Mouse (Mus musculus): Measurements from ENCODE around the gene Ang5. TPM values are rescaled to one million over a fixed set of nuclear protein-coding genes. Genes with fewer than 3 reads are reported as not detected.
"Not testable (repeated sequence)": the region's sequence is repeated elsewhere in the genome, so short reads cannot be mapped to it uniquely, and the experiment has no call there.

The Ang5 gene
- total RNA-seq (2021) = not detected
- not detected in 2 replicates for polyA plus RNA-seq (2012; rRNA removed)
- long read RNA-seq = 0 reads

DNA sequence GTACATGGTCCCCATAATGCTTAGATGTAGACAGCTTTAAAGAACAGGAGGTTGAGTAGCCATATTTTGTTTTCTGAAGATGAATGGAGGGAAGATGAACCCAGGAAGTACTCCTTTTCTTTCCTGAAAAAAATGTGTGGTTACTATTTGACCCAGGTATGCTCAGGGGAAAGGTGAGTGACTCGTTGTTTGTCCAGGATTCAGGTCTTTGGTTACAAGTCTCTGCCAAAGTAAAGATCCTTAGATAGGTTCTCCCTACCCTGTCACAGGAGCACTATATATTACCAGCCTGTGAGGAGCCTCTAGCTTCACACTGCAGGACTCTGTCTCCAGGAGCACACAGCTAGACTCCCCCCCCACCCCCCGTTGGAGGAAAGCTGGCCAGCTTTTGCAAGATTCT, at the start of gene Ang5:
Ang5 (plus strand) TSS at position 301 of the 400 bp plus-strand sequence.
- H3K9ac ChIP-seq (ENCODE audit: low read depth, low read length); H3K4me1 ChIP-seq (ENCODE audit: control insufficient read depth, insufficient read depth, low read length); H3K27ac ChIP-seq; H3K4me3 ChIP-seq; DNase-seq; H3K79me2 ChIP-seq (replicated peaks; ENCODE audit: control insufficient read depth, insufficient read depth, low read length); intact Hi-C loops (cut with DNase I); H3K36me3 ChIP-seq (ENCODE audit: control insufficient read depth, insufficient read depth, low read length); H3K27me3 ChIP-seq (ENCODE audit: control insufficient read depth, insufficient read depth, low read length): not testable (repeated sequence)
- no CpG with 5 or more reads among the region's 2 CpGs for WGBS

DNA sequence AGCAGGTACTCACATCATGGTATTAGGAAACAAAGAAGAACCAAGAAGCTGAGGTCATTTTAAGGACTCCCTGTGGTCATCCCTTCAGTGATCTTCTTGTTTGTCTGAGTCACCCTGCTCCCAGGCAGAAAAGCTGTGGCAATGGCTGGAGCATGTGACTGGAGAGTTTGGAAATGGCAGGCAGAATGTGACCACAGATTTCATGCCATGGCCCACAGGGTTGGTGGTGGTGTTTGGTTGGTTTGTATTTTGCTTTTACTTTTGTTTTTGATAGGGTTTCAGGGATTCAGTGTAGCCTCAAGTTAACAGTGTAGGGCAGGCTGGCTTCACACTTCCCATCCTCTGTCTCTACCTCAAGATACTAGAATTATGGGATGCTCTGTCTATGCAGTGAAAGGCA, 38.7 kb upstream of the Ang5 start:
- intact Hi-C loops (cut with DNase I); H3K36me3 ChIP-seq (ENCODE audit: control insufficient read depth, insufficient read depth, low read length); H3K4me1 ChIP-seq (ENCODE audit: control insufficient read depth, insufficient read depth, low read length); DNase-seq; H3K79me2 ChIP-seq (replicated peaks; ENCODE audit: control insufficient read depth, insufficient read depth, low read length); H3K9ac ChIP-seq (ENCODE audit: low read depth, low read length); H3K27ac ChIP-seq; H3K4me3 ChIP-seq; H3K27me3 ChIP-seq (ENCODE audit: control insufficient read depth, insufficient read depth, low read length): not testable (repeated sequence)

DNA sequence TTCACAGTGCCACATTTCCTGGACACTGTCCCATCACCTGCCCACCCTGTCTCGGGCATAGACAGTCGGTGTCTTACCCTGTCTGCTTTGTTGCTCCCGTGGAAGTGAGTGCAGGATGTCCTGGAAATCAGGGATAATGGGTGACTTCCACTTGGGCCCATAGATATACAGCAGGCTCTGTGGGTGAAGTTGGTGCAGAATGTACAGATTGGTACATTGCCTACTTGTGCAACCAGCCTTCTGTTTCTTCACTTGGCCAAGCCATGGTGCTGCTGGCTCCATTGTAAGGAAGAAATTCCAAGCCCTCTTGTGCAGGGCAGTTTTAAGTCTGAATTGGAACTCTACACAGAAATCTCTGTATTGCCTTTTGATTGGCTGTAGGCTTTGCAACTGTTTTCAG, 33.4 kb upstream of the Ang5 start, which contains the start of gene Ear10:
Ear10 (minus strand) TSS at position 101 of the 400 bp plus-strand sequence.
- not testable (repeated sequence) for H3K27ac ChIP-seq; H3K9ac ChIP-seq (ENCODE audit: low read depth, low read length); DNase-seq; H3K27me3 ChIP-seq (ENCODE audit: control insufficient read depth, insufficient read depth, low read length); H3K79me2 ChIP-seq (replicated peaks; ENCODE audit: control insufficient read depth, insufficient read depth, low read length); H3K4me1 ChIP-seq (ENCODE audit: control insufficient read depth, insufficient read depth, low read length); H3K4me3 ChIP-seq; H3K36me3 ChIP-seq (ENCODE audit: control insufficient read depth, insufficient read depth, low read length)
- intact Hi-C loops (cut with DNase I) = loop anchor here (5.0 kb wide), 1 partner anchor 64 kb away; no protein-coding TSS in a partner anchor
- WGBS = 47% methylated on average over 3 of the region's 3 CpGs

DNA sequence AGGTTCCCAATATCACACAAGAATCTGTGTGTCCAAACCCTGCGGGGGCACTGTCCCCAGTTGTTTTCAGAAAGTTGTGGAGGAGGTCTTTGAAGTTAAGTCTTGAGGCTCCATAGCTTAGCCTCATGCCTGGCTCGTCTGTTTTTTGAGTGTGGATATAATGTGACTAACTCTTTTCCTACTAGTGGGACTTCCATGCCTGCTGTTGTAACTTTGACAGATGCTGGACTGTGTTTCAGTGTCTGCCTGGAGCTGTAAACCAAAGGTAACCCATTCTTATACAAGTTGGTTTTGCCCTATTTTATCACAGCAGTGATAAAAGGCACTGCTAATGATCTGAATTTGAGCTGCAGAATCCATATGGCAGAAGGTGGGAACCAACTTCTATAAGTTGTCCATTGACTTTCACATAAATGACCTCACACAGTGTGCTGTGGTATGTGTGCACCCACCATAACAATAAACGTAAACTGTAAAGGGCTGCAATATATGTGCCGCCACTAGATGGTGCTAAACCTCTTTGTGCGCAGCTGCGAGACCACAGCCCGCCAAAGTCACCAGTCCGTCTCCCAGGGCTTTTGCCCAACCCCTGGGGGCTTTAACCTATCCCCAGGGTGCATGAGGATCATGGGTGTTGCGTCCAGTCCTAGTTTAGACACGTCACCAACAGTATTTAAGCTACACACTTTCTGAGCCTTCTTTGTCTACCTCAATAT, 32.0 kb upstream of the Ang5 start, which contains the start of gene Gm8113:
Gm8113 (plus strand) TSS at position 703 of the 716 bp plus-strand sequence.
- WGBS = 9% methylated on average over 10 of the region's 10 CpGs
- H3K79me2 ChIP-seq (replicated peaks; ENCODE audit: control insufficient read depth, insufficient read depth, low read length); H3K4me1 ChIP-seq (ENCODE audit: control insufficient read depth, insufficient read depth, low read length); H3K27ac ChIP-seq; H3K36me3 ChIP-seq (ENCODE audit: control insufficient read depth, insufficient read depth, low read length); H3K27me3 ChIP-seq (ENCODE audit: control insufficient read depth, insufficient read depth, low read length): not testable (repeated sequence)
- intact Hi-C loops (cut with DNase I) = loop anchor here (5.0 kb wide), 1 partner anchor 62 kb away; no protein-coding TSS in a partner anchor
- Histone ChIP-seq H3K9ac (ENCODE audit: low read depth, low read length) (peak within 1 kb of the TSS; percentile 33), H3K4me3 (peak within 1 kb of the TSS; percentile 48)
- DNase-seq = peak; percentile 50 to 58
- TF ChIP-seq EP300 (IDR thresholded peaks at IDR 0.05; ENCODE audit: insufficient read depth, low read depth, low read length) = 0 out of 2 replicates have a peak, but pooled peaks have one; percentile 39
- TF ChIP-seq CTCF (IDR thresholded peaks at IDR 0.05) = peak; percentile 82

DNA sequence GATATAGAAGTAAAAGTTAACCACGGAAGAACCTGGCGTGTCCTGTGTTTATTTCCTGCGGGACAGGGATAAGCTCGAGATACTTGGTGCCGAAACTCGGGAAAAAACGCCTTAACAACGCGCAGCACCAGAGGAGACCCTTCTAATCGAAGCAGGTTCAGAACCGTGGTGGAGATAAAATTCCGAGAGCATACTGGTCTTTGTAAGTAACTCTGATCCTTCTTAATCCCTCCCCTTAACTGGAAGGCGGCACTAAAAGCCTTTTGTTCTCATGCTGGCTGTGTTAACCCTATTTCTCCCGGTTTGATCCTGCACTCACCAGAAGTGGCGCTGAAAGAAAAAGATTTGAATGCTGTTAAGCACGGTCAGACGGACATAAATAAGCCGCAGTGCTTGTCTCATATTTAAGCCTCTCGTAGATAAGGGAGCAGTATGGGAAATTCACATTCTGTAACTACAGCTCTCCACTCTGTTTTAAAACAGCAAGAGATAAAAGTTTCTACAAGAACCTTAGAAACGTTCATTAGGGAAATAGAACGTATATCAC, 31.4 kb upstream of the Ang5 start:
- 4% methylated on average over 21 of the region's 21 CpGs for WGBS
- H3K4me1 ChIP-seq (ENCODE audit: control insufficient read depth, insufficient read depth, low read length); H3K79me2 ChIP-seq (replicated peaks; ENCODE audit: control insufficient read depth, insufficient read depth, low read length); H3K27me3 ChIP-seq (ENCODE audit: control insufficient read depth, insufficient read depth, low read length); intact Hi-C loops (cut with DNase I); H3K36me3 ChIP-seq (ENCODE audit: control insufficient read depth, insufficient read depth, low read length); H3K27ac ChIP-seq; DNase-seq: not testable (repeated sequence)
- H3K4me3 ChIP-seq = peak overlapping the region; percentile 48
- H3K9ac ChIP-seq (ENCODE audit: low read depth, low read length) = peak overlapping the region; percentile 33

DNA sequence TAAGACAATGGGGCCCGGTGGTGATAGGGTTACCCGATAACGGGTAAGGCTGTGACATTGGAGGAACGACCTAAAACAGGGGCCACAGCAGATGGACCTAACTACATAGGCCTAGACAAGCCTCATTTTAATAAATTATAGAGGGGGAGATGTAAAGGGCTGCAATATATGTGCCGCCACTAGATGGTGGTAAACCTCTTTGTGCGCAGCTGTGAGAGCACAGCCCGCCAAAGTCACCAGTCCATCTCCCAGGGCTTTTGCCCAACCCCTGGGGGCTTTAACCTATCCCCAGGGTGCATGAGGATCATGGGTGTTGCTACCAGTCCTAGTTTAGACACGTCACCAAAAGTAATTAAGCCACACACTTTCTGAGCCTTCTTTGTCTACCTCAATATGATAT, 23.9 kb upstream of the Ang5 start:
- H3K36me3 ChIP-seq (ENCODE audit: control insufficient read depth, insufficient read depth, low read length); intact Hi-C loops (cut with DNase I); H3K27me3 ChIP-seq (ENCODE audit: control insufficient read depth, insufficient read depth, low read length); H3K9ac ChIP-seq (ENCODE audit: low read depth, low read length); H3K4me3 ChIP-seq; H3K27ac ChIP-seq; H3K79me2 ChIP-seq (replicated peaks; ENCODE audit: control insufficient read depth, insufficient read depth, low read length); H3K4me1 ChIP-seq (ENCODE audit: control insufficient read depth, insufficient read depth, low read length): not testable (repeated sequence)
- peak; percentile 16 to 32 for DNase-seq
- WGBS = 13% methylated on average over 8 of the region's 8 CpGs
- TF ChIP-seq CTCF (IDR thresholded peaks at IDR 0.05) = peak; percentile 69

DNA sequence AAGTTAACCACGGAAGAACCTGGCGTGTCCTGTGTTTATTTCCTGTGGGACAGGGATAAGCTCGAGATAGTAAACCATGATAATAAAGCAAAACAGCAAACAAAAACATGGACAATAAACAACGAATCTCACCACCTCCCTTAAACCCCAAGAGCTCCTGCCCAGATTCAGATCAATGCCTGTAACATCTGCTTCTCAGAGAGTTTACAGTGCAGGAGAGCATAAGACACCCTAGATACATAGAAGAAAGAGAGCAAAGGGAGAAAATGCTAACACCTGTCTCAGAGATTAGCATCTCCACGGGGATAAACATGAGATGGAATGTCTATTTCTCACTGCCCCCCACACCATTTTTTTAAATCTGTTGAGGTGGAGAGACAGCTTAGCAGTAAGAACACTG, 23.5 kb upstream of the Ang5 start:
- intact Hi-C loops (cut with DNase I); H3K9ac ChIP-seq (ENCODE audit: low read depth, low read length); H3K4me3 ChIP-seq; H3K27ac ChIP-seq; H3K4me1 ChIP-seq (ENCODE audit: control insufficient read depth, insufficient read depth, low read length); H3K27me3 ChIP-seq (ENCODE audit: control insufficient read depth, insufficient read depth, low read length); H3K79me2 ChIP-seq (replicated peaks; ENCODE audit: control insufficient read depth, insufficient read depth, low read length); DNase-seq; H3K36me3 ChIP-seq (ENCODE audit: control insufficient read depth, insufficient read depth, low read length): not testable (repeated sequence)
- WGBS = 33% methylated on average over 5 of the region's 5 CpGs

DNA sequence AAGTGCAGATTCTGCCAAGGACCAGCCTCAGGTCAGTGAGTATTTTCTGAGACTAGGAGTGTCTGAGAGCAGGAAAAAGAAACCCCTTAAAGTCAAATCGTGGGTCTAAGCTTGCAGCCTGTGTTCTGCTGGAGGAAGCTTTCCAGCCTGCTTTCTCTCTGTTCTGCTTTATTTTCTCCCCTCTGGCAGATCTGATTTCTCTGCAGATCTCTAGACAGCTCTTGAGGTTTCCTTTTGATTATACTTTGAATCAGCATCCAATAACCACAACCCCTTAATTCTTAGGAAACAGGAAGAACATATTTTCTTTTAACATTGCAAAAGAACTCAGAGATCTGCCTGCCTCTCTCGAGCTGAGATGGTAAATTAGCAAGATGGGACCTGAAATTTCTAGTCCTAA, 3.5 kb upstream of the Ang5 start:
- H3K36me3 ChIP-seq (ENCODE audit: control insufficient read depth, insufficient read depth, low read length); intact Hi-C loops (cut with DNase I); H3K27ac ChIP-seq; H3K79me2 ChIP-seq (replicated peaks; ENCODE audit: control insufficient read depth, insufficient read depth, low read length); DNase-seq; H3K4me1 ChIP-seq (ENCODE audit: control insufficient read depth, insufficient read depth, low read length); H3K9ac ChIP-seq (ENCODE audit: low read depth, low read length); H3K27me3 ChIP-seq (ENCODE audit: control insufficient read depth, insufficient read depth, low read length); H3K4me3 ChIP-seq: not testable (repeated sequence)
- 38% methylated on average over 2 of the region's 2 CpGs for WGBS

DNA sequence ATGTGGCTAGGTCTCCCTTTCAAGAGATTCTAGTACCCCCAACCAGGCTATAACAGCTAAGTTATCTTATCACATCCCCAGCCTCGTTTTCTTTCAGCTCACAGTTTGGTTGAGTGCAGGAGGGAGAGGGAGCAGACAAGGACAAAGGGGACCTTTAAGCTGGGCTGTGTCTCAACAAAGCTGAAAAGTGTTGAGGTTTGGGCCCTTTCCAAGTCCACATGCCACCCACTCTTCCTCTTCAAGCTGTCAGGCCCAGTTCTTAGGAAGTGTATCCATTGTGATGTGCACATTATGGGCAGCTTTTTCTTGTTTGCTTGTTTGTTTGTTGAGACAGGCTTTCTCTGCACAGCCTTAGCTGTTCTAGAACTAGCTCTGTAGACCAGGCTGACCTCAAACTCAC, 1.8 kb upstream of the Ang5 start:
- intact Hi-C loops (cut with DNase I); H3K4me1 ChIP-seq (ENCODE audit: control insufficient read depth, insufficient read depth, low read length); H3K27me3 ChIP-seq (ENCODE audit: control insufficient read depth, insufficient read depth, low read length); DNase-seq; H3K4me3 ChIP-seq; H3K36me3 ChIP-seq (ENCODE audit: control insufficient read depth, insufficient read depth, low read length); H3K79me2 ChIP-seq (replicated peaks; ENCODE audit: control insufficient read depth, insufficient read depth, low read length); H3K9ac ChIP-seq (ENCODE audit: low read depth, low read length); H3K27ac ChIP-seq: not testable (repeated sequence)
- WGBS = no CpG with 5 or more reads among the region's 1 CpGs

Measured in heart, adult 2 months (tissue).